Mouse (Mus musculus): ENCODE measurements around the gene Cdh13. TPM values are rescaled to one million over a fixed set of nuclear protein-coding genes. Genes with fewer than 3 reads are reported as not detected.

The Cdh13 gene
- polyA plus RNA-seq, 1 experiment from 2014 or later, result 44.4 TPM

- Histone ChIP-seq H3K4me3 (no peak overlapping the region), H3K4me1 (replicated peaks) (peaks cover 4% of the 10 kb centered on the region; the same call in 1 of the 2 replicates), H3K9me3 (replicated peaks) (no peaks in the 10 kb centered on the region), H3K9ac (no peak overlapping the region), H3K27ac (ENCODE audit: poor library complexity, severe bottlenecking) (no peak overlapping the region), H3K4me2 (no peak overlapping the region), H3K36me3 (no peaks in the 10 kb centered on the region), H3K27me3 (replicated peaks) (0 out of 2 replicates have a peak, but pooled peaks cover 10% of the 10 kb centered on the region)
- 60% methylated on average over 10 of the region's 10 CpGs for WGBS
- ATAC-seq (ENCODE audit: insufficient number of reproducible peaks, low FRiP score), result no peak
These were observed 23.4 kb downstream of the Cdh13 start for GRCm38 (mm10) chr8:118306957-118307356.

GRCm38 (mm10) chr8:118309106-118309505, 25.6 kb downstream of the Cdh13 start:
- Histone ChIP-seq H3K4me3 (no peak overlapping the region), H3K4me2 (no peak overlapping the region), H3K27ac (ENCODE audit: poor library complexity, severe bottlenecking) (no peak overlapping the region), H3K27me3 (replicated peaks) (no peaks in the 10 kb centered on the region), H3K9me3 (replicated peaks) (no peaks in the 10 kb centered on the region), H3K4me1 (replicated peaks) (peaks cover 4% of the 10 kb centered on the region), H3K9ac (no peak overlapping the region), H3K36me3 (no peaks in the 10 kb centered on the region)
- WGBS, result 65% methylated on average over 3 of the region's 3 CpGs
- no peak for ATAC-seq (ENCODE audit: insufficient number of reproducible peaks, low FRiP score)

GRCm38 (mm10) chr8:118313426-118314187, 30.1 kb downstream of the Cdh13 start:
- Histone ChIP-seq H3K4me2 (no peak overlapping the region), H3K36me3 (no peaks in the 10 kb centered on the region; the same call in 1 of the 2 replicates), H3K4me1 (replicated peaks) (peaks cover 14% of the 10 kb centered on the region), H3K9ac (no peak overlapping the region), H3K27me3 (replicated peaks) (peaks cover 11% of the 10 kb centered on the region; the same call in 1 of the 2 replicates), H3K4me3 (no peak overlapping the region), H3K9me3 (replicated peaks) (no peaks in the 10 kb centered on the region), H3K27ac (ENCODE audit: poor library complexity, severe bottlenecking) (no peak overlapping the region)
- ATAC-seq (ENCODE audit: insufficient number of reproducible peaks, low FRiP score), result no peak
- WGBS, result 82% methylated on average over 17 of the region's 17 CpGs

GRCm38 (mm10) chr8:118314188-118314563, 30.6 kb downstream of the Cdh13 start:
- 82% methylated on average over 6 of the region's 6 CpGs for WGBS
- Histone ChIP-seq H3K4me3 (no peak overlapping the region), H3K36me3 (no peaks in the 10 kb centered on the region; the same call in 1 of the 2 replicates), H3K27me3 (replicated peaks) (peaks cover 11% of the 10 kb centered on the region; the same call in 1 of the 2 replicates), H3K4me2 (no peak overlapping the region), H3K27ac (ENCODE audit: poor library complexity, severe bottlenecking) (no peak overlapping the region), H3K9ac (no peak overlapping the region), H3K9me3 (replicated peaks) (no peaks in the 10 kb centered on the region), H3K4me1 (replicated peaks) (peaks cover 14% of the 10 kb centered on the region)
- no peak for ATAC-seq (ENCODE audit: insufficient number of reproducible peaks, low FRiP score)

- Histone ChIP-seq H3K9me3 (replicated peaks) (no peaks in the 10 kb centered on the region), H3K27me3 (replicated peaks) (peaks cover 11% of the 10 kb centered on the region; the same call in 1 of the 2 replicates), H3K4me1 (replicated peaks) (peaks cover 14% of the 10 kb centered on the region), H3K4me2 (no peak overlapping the region), H3K9ac (no peak overlapping the region), H3K4me3 (no peak overlapping the region), H3K36me3 (no peaks in the 10 kb centered on the region; the same call in 1 of the 2 replicates), H3K27ac (ENCODE audit: poor library complexity, severe bottlenecking) (no peak overlapping the region)
- 40% methylated on average over 7 of the region's 7 CpGs for WGBS
- ATAC-seq (ENCODE audit: insufficient number of reproducible peaks, low FRiP score), result no peak
These were observed 31.4 kb downstream of the Cdh13 start for GRCm38 (mm10) chr8:118314932-118315331.

GRCm38 (mm10) chr8:118316440-118316839, 32.9 kb downstream of the Cdh13 start:
- no peak overlapping the region for H3K9ac ChIP-seq
- ATAC-seq (ENCODE audit: insufficient number of reproducible peaks, low FRiP score), result no peak
- WGBS, result 82% methylated on average over 12 of the region's 12 CpGs
- peaks cover 14% of the 10 kb centered on the region for H3K4me1 ChIP-seq (replicated peaks)
- H3K27me3 ChIP-seq (replicated peaks), result peaks cover 11% of the 10 kb centered on the region; the same call in 1 of the 2 replicates
- H3K9me3 ChIP-seq (replicated peaks), result no peaks in the 10 kb centered on the region
- no peak overlapping the region for H3K27ac ChIP-seq (ENCODE audit: poor library complexity, severe bottlenecking)
- H3K36me3 ChIP-seq, result no peaks in the 10 kb centered on the region; the same call in 1 of the 2 replicates
- H3K4me3 ChIP-seq, result no peak overlapping the region
- H3K4me2 ChIP-seq, result no peak overlapping the region

- no peak overlapping the region for H3K27ac ChIP-seq (ENCODE audit: poor library complexity, severe bottlenecking)
- no peak overlapping the region for H3K4me3 ChIP-seq
- peaks cover 3% of the 10 kb centered on the region; the same call in 1 of the 2 replicates for H3K36me3 ChIP-seq
- H3K27me3 ChIP-seq (replicated peaks), result peaks cover 11% of the 10 kb centered on the region; the same call in 1 of the 2 replicates
- H3K4me1 ChIP-seq (replicated peaks), result no peaks in the 10 kb centered on the region
- 55% methylated on average over 1 of the region's 1 CpGs for WGBS
- H3K9ac ChIP-seq, result no peak overlapping the region
- no peaks in the 10 kb centered on the region for H3K9me3 ChIP-seq (replicated peaks)
- H3K4me2 ChIP-seq, result no peak overlapping the region
- no peak for ATAC-seq (ENCODE audit: insufficient number of reproducible peaks, low FRiP score)
These were observed 37.0 kb downstream of the Cdh13 start for GRCm38 (mm10) chr8:118320566-118320965.

- Histone ChIP-seq H3K4me2 (no peak overlapping the region), H3K36me3 (0 out of 2 replicates have a peak, but pooled peaks cover 3% of the 10 kb centered on the region), H3K4me3 (no peak overlapping the region), H3K9me3 (replicated peaks) (no peaks in the 10 kb centered on the region), H3K4me1 (replicated peaks) (no peaks in the 10 kb centered on the region), H3K27ac (ENCODE audit: poor library complexity, severe bottlenecking) (no peak overlapping the region), H3K9ac (no peak overlapping the region), H3K27me3 (replicated peaks) (no peaks in the 10 kb centered on the region)
- no peak for ATAC-seq (ENCODE audit: insufficient number of reproducible peaks, low FRiP score)
- 59% methylated on average over 3 of the region's 3 CpGs for WGBS
These were observed 39.9 kb downstream of the Cdh13 start for GRCm38 (mm10) chr8:118323421-118323820.

- 72% methylated on average over 7 of the region's 7 CpGs for WGBS
- no peak overlapping the region for H3K4me2 ChIP-seq
- no peak overlapping the region for H3K27ac ChIP-seq (ENCODE audit: poor library complexity, severe bottlenecking)
- ATAC-seq (ENCODE audit: insufficient number of reproducible peaks, low FRiP score), result no peak
- H3K9me3 ChIP-seq (replicated peaks), result 0 out of 2 replicates have a peak, but pooled peaks cover 5% of the 10 kb centered on the region
- H3K9ac ChIP-seq, result no peak overlapping the region
- H3K4me1 ChIP-seq (replicated peaks), result peaks cover 9% of the 10 kb centered on the region; the same call in 1 of the 2 replicates
- H3K4me3 ChIP-seq, result no peak overlapping the region
- H3K27me3 ChIP-seq (replicated peaks), result no peaks in the 10 kb centered on the region
- H3K36me3 ChIP-seq, result no peaks in the 10 kb centered on the region
These were observed 51.4 kb downstream of the Cdh13 start for GRCm38 (mm10) chr8:118334933-118335332.

GRCm38 (mm10) chr8:118339711-118340110, 56.2 kb downstream of the Cdh13 start:
- Histone ChIP-seq H3K27ac (ENCODE audit: poor library complexity, severe bottlenecking) (no peak overlapping the region), H3K36me3 (no peaks in the 10 kb centered on the region), H3K9ac (no peak overlapping the region), H3K4me3 (no peak overlapping the region), H3K4me1 (replicated peaks) (peaks cover 25% of the 10 kb centered on the region), H3K9me3 (replicated peaks) (0 out of 2 replicates have a peak, but pooled peaks cover 5% of the 10 kb centered on the region), H3K27me3 (replicated peaks) (no peaks in the 10 kb centered on the region), H3K4me2 (no peak overlapping the region)
- WGBS, result 76% methylated on average over 3 of the region's 3 CpGs
- no peak for ATAC-seq (ENCODE audit: insufficient number of reproducible peaks, low FRiP score)

- WGBS, result 63% methylated on average over 4 of the region's 4 CpGs
- Histone ChIP-seq H3K9ac (no peak overlapping the region), H3K27ac (ENCODE audit: poor library complexity, severe bottlenecking) (no peak overlapping the region), H3K4me3 (no peak overlapping the region), H3K4me1 (replicated peaks) (peaks cover 35% of the 10 kb centered on the region), H3K27me3 (replicated peaks) (no peaks in the 10 kb centered on the region), H3K9me3 (replicated peaks) (no peaks in the 10 kb centered on the region), H3K4me2 (no peak overlapping the region), H3K36me3 (no peaks in the 10 kb centered on the region)
- no peak for ATAC-seq (ENCODE audit: insufficient number of reproducible peaks, low FRiP score)
These were observed 59.7 kb downstream of the Cdh13 start for GRCm38 (mm10) chr8:118343267-118343666.
